Mouse (Mus musculus): Measurements from ENCODE around the gene Nfya. TPM values are rescaled to one million over a fixed set of nuclear protein-coding genes. Genes with fewer than 3 reads are reported as not detected.

Nfya gene
- total and polyA plus RNA-seq, 3 experiments = 22.5 to 203 (median 41.1) TPM

DNA sequence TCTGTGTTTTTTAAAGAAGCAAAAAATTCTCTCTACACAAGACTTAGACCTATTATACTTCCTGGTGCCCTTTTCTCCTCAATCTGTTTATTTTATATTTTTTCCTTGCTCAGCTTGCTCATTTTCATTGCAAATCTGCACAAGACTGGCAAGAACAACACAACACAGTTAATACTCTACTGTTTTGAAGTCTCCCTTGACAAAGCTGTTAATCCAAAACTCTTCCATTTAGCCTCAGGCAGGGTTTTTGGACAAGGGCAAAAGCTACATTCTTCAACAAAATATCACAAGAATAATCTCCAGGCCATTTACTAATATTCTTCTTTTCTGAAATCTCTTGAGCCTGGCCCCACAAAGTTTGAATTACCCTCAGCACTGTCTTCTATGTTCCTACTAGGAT lies 38.1 kb downstream of the Nfya start:
- H3K4me1 ChIP-seq (ENCODE audit: insufficient read depth, low read depth, low read length) = no peaks in the 10 kb centered on the region
- TF ChIP-seq TAL1 (conservative IDR thresholded peaks at IDR 0.05; ENCODE audit: low read depth, low read length) (no peak), CTCF (IDR thresholded peaks at IDR 0.05; ENCODE audit: low read depth, low read length) (no peak), GATA1 (IDR thresholded peaks at IDR 0.05; ENCODE audit: borderline replicate concordance, low read length) (no peak), GATA2 (IDR thresholded peaks at IDR 0.05; ENCODE audit: borderline replicate concordance, low read depth, low read length) (no peak), POLR2AphosphoS5 (IDR thresholded peaks at IDR 0.05; ENCODE audit: insufficient replicate concordance, low read depth, low read length) (no peak)
- DNase-seq (ENCODE audit: low spot score) (no peak), ATAC-seq (ENCODE audit: extremely low read depth, insufficient number of reproducible peaks, low FRiP score, poor library complexity, severe bottlenecking) (no peak)
- H3K9me3 ChIP-seq (replicated peaks) = no peaks in the 10 kb centered on the region; the same call in 1 of the 2 replicates
- no peak overlapping the region for H3K4me3 ChIP-seq (ENCODE audit: low read depth, low read length)
- H3K27me3 ChIP-seq (ENCODE audit: insufficient read depth, low read length) = peaks cover 8% of the 10 kb centered on the region; the same call in 1 of the 2 replicates
- no peaks in the 10 kb centered on the region for H3K36me3 ChIP-seq (replicated peaks)

DNA sequence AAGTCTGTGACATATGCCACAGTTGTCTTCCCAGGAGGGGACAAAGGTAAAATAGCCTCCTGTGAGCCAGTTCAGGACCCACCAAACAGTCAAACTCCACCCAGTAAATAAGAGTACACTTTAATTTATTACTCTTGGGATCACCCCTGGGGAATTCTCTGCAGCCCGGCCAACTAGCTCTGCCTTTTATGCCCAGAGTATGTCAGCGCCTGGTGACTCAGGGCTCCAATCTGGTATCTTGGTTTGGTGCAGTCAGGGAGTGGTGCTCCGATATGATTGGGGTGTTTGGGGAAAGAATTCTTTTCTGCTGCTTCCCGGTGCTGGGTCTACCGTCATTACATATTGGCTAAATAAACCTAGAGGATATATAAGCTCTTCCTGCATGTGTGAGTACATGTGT lies 42.9 kb downstream of the Nfya start:
- DNase-seq (ENCODE audit: low spot score) (no peak), ATAC-seq (ENCODE audit: extremely low read depth, insufficient number of reproducible peaks, low FRiP score, poor library complexity, severe bottlenecking) (no peak)
- TF ChIP-seq TAL1 (conservative IDR thresholded peaks at IDR 0.05; ENCODE audit: low read depth, low read length) (no peak), POLR2AphosphoS5 (IDR thresholded peaks at IDR 0.05; ENCODE audit: insufficient replicate concordance, low read depth, low read length) (no peak), CTCF (IDR thresholded peaks at IDR 0.05; ENCODE audit: low read depth, low read length) (no peak), GATA2 (IDR thresholded peaks at IDR 0.05; ENCODE audit: borderline replicate concordance, low read depth, low read length) (no peak), GATA1 (IDR thresholded peaks at IDR 0.05; ENCODE audit: borderline replicate concordance, low read length) (no peak)
- peaks cover 8% of the 10 kb centered on the region; the same call in 1 of the 2 replicates for H3K4me1 ChIP-seq (ENCODE audit: insufficient read depth, low read depth, low read length)
- H3K9me3 ChIP-seq (replicated peaks) = no peaks in the 10 kb centered on the region
- H3K4me3 ChIP-seq (ENCODE audit: low read depth, low read length) = no peak overlapping the region
- H3K36me3 ChIP-seq (replicated peaks) = no peaks in the 10 kb centered on the region
- H3K27me3 ChIP-seq (ENCODE audit: insufficient read depth, low read length) = peaks cover 32% of the 10 kb centered on the region

DNA sequence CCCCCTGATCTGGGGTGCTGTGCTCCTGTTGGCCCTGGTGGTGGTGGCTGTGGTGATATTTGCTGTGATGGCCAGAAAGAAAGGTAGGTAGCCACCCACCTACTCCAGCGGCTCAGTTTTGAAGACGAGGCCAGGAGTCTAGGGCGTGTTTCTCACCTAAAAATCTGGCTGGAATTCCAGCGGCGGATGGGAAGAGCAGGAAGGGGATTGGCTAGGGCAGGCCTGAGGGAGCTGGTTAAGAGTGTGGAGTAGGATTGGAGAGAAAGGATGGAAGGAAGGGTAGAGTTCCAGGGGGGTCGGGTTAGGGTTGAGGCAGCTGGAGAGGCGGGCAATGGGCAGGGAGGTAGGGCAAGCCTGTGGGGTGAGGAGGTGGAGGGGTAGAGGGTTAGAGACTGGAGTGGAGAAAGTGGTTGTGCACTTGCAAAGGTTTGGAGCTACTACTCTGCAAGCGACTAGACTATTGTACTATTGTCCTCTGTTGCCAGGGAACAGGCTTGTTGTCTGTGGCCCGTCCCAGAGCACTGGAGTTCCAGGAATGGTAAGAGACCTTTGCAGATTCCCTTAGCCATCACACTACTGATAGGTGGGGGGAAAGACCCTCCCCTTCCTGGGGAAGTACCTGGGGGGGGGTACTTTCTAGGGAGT lies 44.1 kb downstream of the Nfya start:
- Histone ChIP-seq H3K9me3 (replicated peaks) (no peaks in the 10 kb centered on the region), H3K36me3 (replicated peaks) (no peaks in the 10 kb centered on the region), H3K27me3 (ENCODE audit: insufficient read depth, low read length) (peaks cover 32% of the 10 kb centered on the region), H3K4me1 (ENCODE audit: insufficient read depth, low read depth, low read length) (peaks cover 13% of the 10 kb centered on the region; the same call in 1 of the 2 replicates), H3K4me3 (ENCODE audit: low read depth, low read length) (no peak overlapping the region)
- DNase-seq (ENCODE audit: low spot score) (no peak), ATAC-seq (ENCODE audit: extremely low read depth, insufficient number of reproducible peaks, low FRiP score, poor library complexity, severe bottlenecking) (no peak)
- TF ChIP-seq GATA1 (IDR thresholded peaks at IDR 0.05; ENCODE audit: borderline replicate concordance, low read length) (no peak), CTCF (IDR thresholded peaks at IDR 0.05; ENCODE audit: low read depth, low read length) (no peak), TAL1 (conservative IDR thresholded peaks at IDR 0.05; ENCODE audit: low read depth, low read length) (no peak), POLR2AphosphoS5 (IDR thresholded peaks at IDR 0.05; ENCODE audit: insufficient replicate concordance, low read depth, low read length) (no peak), GATA2 (IDR thresholded peaks at IDR 0.05; ENCODE audit: borderline replicate concordance, low read depth, low read length) (no peak)

DNA sequence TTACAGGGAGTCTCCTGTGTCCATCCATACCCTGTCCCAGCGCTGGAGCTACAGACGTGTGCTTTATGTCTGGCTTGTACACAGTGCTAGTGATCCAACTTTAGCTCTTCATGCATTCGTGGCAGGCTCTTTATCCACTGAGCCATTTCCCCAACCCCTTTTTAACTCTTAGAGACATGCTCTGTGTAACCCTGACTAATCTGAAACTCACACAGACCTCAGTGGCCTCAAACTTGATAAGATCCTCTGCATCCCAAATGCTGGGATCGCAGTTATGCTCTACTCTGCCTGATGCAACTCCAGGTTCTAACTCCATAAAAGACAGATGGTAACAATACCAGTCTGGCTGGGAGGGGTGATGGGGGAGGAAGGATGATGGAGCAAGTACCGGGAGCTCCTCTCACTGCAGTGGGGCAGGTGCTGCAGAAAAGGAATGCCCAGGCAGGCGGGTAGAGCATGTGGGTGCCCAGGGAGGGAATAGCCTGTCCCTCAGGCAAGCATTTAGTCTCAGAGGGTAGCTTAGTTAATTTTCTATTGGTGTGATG lies 46.2 kb downstream of the Nfya start:
- DNase-seq (ENCODE audit: low spot score) (no peak), ATAC-seq (ENCODE audit: extremely low read depth, insufficient number of reproducible peaks, low FRiP score, poor library complexity, severe bottlenecking) (no peak)
- no peak for TF ChIP-seq POLR2AphosphoS5 (IDR thresholded peaks at IDR 0.05; ENCODE audit: insufficient replicate concordance, low read depth, low read length)
- TF ChIP-seq TAL1 (conservative IDR thresholded peaks at IDR 0.05; ENCODE audit: low read depth, low read length) = no peak
- TF ChIP-seq GATA1 (IDR thresholded peaks at IDR 0.05; ENCODE audit: borderline replicate concordance, low read length) = no peak
- no peak for TF ChIP-seq GATA2 (IDR thresholded peaks at IDR 0.05; ENCODE audit: borderline replicate concordance, low read depth, low read length)
- no peak for TF ChIP-seq CTCF (IDR thresholded peaks at IDR 0.05; ENCODE audit: low read depth, low read length)
- no peaks in the 10 kb centered on the region for H3K9me3 ChIP-seq (replicated peaks)
- peaks cover 31% of the 10 kb centered on the region for H3K27me3 ChIP-seq (ENCODE audit: insufficient read depth, low read length)
- H3K4me1 ChIP-seq (ENCODE audit: insufficient read depth, low read depth, low read length) = peaks cover 29% of the 10 kb centered on the region
- no peak overlapping the region for H3K4me3 ChIP-seq (ENCODE audit: low read depth, low read length)
- no peaks in the 10 kb centered on the region for H3K36me3 ChIP-seq (replicated peaks)

DNA sequence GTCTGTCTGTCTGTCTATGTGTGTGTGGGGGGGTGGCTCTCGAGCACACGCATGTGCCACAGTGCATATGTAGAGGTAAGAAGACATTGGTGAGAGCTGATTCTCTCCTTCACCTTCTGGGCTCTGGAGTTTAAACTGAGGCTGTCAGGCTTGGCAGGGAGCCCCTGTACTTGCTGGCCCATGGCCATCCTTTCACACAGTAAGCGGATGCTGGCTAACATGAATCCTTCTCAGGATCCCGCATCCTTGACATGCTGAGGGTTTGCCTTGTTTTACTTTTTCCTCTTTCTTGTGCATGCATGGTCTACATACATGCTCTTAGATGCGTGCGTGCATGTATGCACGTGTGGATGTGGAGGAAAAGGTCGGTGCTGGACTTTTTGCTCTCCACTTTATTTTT lies 46.7 kb downstream of the Nfya start:
- TF ChIP-seq GATA1 (IDR thresholded peaks at IDR 0.05; ENCODE audit: borderline replicate concordance, low read length) = no peak
- no peak for TF ChIP-seq GATA2 (IDR thresholded peaks at IDR 0.05; ENCODE audit: borderline replicate concordance, low read depth, low read length)
- TF ChIP-seq CTCF (IDR thresholded peaks at IDR 0.05; ENCODE audit: low read depth, low read length) = no peak
- TF ChIP-seq TAL1 (conservative IDR thresholded peaks at IDR 0.05; ENCODE audit: low read depth, low read length) = no peak
- TF ChIP-seq POLR2AphosphoS5 (IDR thresholded peaks at IDR 0.05; ENCODE audit: insufficient replicate concordance, low read depth, low read length) = no peak
- H3K36me3 ChIP-seq (replicated peaks) = no peaks in the 10 kb centered on the region
- H3K4me3 ChIP-seq (ENCODE audit: low read depth, low read length) = no peak overlapping the region
- peaks cover 28% of the 10 kb centered on the region for H3K27me3 ChIP-seq (ENCODE audit: insufficient read depth, low read length)
- H3K4me1 ChIP-seq (ENCODE audit: insufficient read depth, low read depth, low read length) = peaks cover 29% of the 10 kb centered on the region
- ATAC-seq (ENCODE audit: extremely low read depth, insufficient number of reproducible peaks, low FRiP score, poor library complexity, severe bottlenecking) (no peak), DNase-seq (ENCODE audit: low spot score) (no peak)
- H3K9me3 ChIP-seq (replicated peaks) = no peaks in the 10 kb centered on the region

GRCm38 (mm10) chr17:48362346-48362745 lies 47.4 kb downstream of the Nfya start:
- Histone ChIP-seq H3K27me3 (ENCODE audit: insufficient read depth, low read length) (peaks cover 28% of the 10 kb centered on the region), H3K36me3 (replicated peaks) (no peaks in the 10 kb centered on the region), H3K9me3 (replicated peaks) (no peaks in the 10 kb centered on the region), H3K4me3 (ENCODE audit: low read depth, low read length) (no peak overlapping the region), H3K4me1 (ENCODE audit: insufficient read depth, low read depth, low read length) (peaks cover 29% of the 10 kb centered on the region)
- TF ChIP-seq POLR2AphosphoS5 (IDR thresholded peaks at IDR 0.05; ENCODE audit: insufficient replicate concordance, low read depth, low read length) = no peak
- TF ChIP-seq CTCF (IDR thresholded peaks at IDR 0.05; ENCODE audit: low read depth, low read length) = no peak
- no peak for TF ChIP-seq GATA1 (IDR thresholded peaks at IDR 0.05; ENCODE audit: borderline replicate concordance, low read length)
- TF ChIP-seq GATA2 (IDR thresholded peaks at IDR 0.05; ENCODE audit: borderline replicate concordance, low read depth, low read length) = no peak
- no peak for TF ChIP-seq TAL1 (conservative IDR thresholded peaks at IDR 0.05; ENCODE audit: low read depth, low read length)
- DNase-seq (ENCODE audit: low spot score) = no peak
- ATAC-seq (ENCODE audit: extremely low read depth, insufficient number of reproducible peaks, low FRiP score, poor library complexity, severe bottlenecking) = no peak

All from G1E (cell line).